Mouse (Mus musculus): Measurements from ENCODE around the gene Zfp146. TPM values are rescaled to one million over a fixed set of nuclear protein-coding genes. Genes with fewer than 3 reads are reported as not detected.
"Not testable (repeated sequence)": the region's sequence is repeated elsewhere in the genome, so short reads cannot be mapped to it uniquely, and the experiment has no call there.

The Zfp146 gene
- polyA plus RNA-seq, 1 experiment from 2014 or later, result 10.5 TPM

- Histone ChIP-seq H3K36me3 (peaks cover 18% of the 10 kb centered on the region), H3K4me2 (peak overlapping the region; percentile 83), H3K4me3 (peak overlapping the region; percentile 79), H3K4me1 (replicated peaks) (peaks cover 11% of the 10 kb centered on the region), H3K27ac (ENCODE audit: poor library complexity, severe bottlenecking) (peak overlapping the region; percentile 63), H3K27me3 (replicated peaks) (no peaks in the 10 kb centered on the region), H3K9me3 (replicated peaks) (0 out of 2 replicates have a peak, but pooled peaks cover 6% of the 10 kb centered on the region), H3K9ac (peak overlapping the region; percentile 73)
- no peak; the same call in 1 of the 2 replicates for ATAC-seq (ENCODE audit: insufficient number of reproducible peaks, low FRiP score)
- 7% methylated on average over 15 of the region's 15 CpGs for WGBS
These were observed 47.4 kb downstream of the Zfp146 start for GRCm38 (mm10) chr7:30122188-30122530.

DNA sequence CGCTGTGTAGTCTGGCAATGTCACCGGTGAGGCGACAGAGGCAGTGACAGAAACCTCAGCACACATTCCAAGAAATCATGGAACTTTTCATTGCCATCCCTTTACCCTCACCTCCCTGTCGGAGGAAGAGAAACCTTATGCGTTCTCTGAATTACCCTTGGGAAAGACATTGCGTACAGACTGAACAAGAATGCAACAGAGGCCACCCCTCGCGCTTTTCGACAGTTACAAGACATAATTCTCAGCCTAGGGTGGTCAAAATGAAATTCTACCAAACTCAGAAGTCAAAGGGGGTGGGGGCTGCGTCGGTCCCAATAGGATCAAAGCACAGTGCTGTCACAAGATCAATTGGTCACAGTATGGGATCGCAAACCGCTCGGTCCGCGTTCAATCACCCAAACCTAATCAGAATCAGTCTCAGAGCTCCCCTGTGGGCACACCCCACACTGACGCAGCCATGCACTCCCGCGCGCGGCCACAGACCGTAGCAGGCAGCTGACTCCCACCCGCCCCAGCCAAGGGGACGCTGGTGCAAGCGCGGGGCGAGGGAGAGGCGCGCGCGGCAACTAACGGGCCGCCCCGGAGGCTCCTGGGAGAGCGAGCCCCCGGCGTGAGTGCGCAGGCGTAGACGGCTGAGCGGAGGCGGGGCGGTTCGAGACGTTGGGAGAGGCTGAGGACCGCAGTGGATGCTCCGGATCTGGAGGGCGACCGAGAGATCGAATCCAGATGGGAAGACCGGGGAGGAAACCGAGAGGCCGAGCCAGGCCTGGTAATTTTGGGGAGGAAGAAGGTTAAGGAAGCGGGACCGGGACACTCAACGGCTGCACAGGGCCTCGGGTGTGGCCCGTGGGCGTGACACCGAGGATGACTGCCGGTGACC is 48.0 kb downstream of the Zfp146 start, which contains the start of gene Zfp382:
Zfp382 (plus strand) TSS at position 635 of the 880 bp plus-strand sequence.
- peak within 1 kb of the TSS; percentile 83 for H3K4me2 ChIP-seq
- no peaks in the 10 kb centered on the region for H3K27me3 ChIP-seq (replicated peaks)
- peak within 1 kb of the TSS; percentile 79 for H3K4me3 ChIP-seq
- ATAC-seq (ENCODE audit: insufficient number of reproducible peaks, low FRiP score), result peak; percentile 96
- H3K36me3 ChIP-seq, result peaks cover 12% of the 10 kb centered on the region
- peaks cover 11% of the 10 kb centered on the region for H3K4me1 ChIP-seq (replicated peaks)
- H3K27ac ChIP-seq (ENCODE audit: poor library complexity, severe bottlenecking), result peak within 1 kb of the TSS; percentile 63
- peaks cover 4% of the 10 kb centered on the region; the same call in 1 of the 2 replicates for H3K9me3 ChIP-seq (replicated peaks)
- under 1% methylated on average over 61 of the region's 61 CpGs for WGBS
- H3K9ac ChIP-seq, result peak within 1 kb of the TSS; percentile 73

- H3K9ac ChIP-seq; H3K4me2 ChIP-seq; ATAC-seq (ENCODE audit: insufficient number of reproducible peaks, low FRiP score); H3K36me3 ChIP-seq; H3K4me1 ChIP-seq (replicated peaks); H3K27me3 ChIP-seq (replicated peaks); H3K4me3 ChIP-seq; H3K27ac ChIP-seq (ENCODE audit: poor library complexity, severe bottlenecking): not testable (repeated sequence)
- WGBS, result 93% methylated on average over 12 of the region's 12 CpGs
- H3K9me3 ChIP-seq (replicated peaks), result peaks cover 31% of the 10 kb centered on the region
These were observed 51.6 kb downstream of the Zfp146 start for GRCm38 (mm10) chr7:30117935-30118334.

DNA sequence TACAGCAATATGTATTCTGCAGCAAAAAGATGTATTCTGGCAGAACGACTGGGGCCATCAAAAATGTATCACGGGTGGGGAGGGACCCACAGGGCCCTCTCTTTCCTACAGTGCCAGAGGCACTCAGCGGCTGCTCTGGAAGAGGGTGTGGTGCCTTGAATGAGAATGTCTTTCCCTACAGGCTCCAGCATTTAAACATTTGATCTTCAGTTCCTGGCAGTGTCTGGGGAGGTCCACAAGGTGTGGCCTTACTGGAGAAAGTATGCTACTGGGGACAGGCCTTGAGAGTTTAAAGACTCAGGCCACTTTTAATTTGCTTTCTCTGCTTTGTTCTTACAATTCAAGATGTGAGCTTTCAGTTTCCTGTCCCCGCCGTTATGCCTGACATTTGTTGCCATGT is 53.5 kb downstream of the Zfp146 start:
- Histone ChIP-seq H3K27me3 (replicated peaks) (no peaks in the 10 kb centered on the region), H3K9me3 (replicated peaks) (peaks cover 31% of the 10 kb centered on the region), H3K4me2 (no peak overlapping the region), H3K27ac (ENCODE audit: poor library complexity, severe bottlenecking) (no peak overlapping the region), H3K4me1 (replicated peaks) (peaks cover 10% of the 10 kb centered on the region; the same call in 1 of the 2 replicates), H3K4me3 (no peak overlapping the region), H3K36me3 (peaks cover 3% of the 10 kb centered on the region; the same call in 1 of the 2 replicates), H3K9ac (no peak overlapping the region)
- no peak for ATAC-seq (ENCODE audit: insufficient number of reproducible peaks, low FRiP score)
- WGBS, result 90% methylated on average over 5 of the region's 5 CpGs

Other genes starting within 250 kb of the Zfp146 start
- gene Zfp74, start 215.7 kb downstream of the Zfp146 start, polyA plus RNA-seq (2016; fragmentation: Nextera tagmentation; extraction: Ambion mirVana), result 8.4 and 9.9 TPM in 2 replicates
- gene Zfp568, start 185.8 kb downstream of the Zfp146 start, polyA plus RNA-seq (2016; fragmentation: Nextera tagmentation; extraction: Ambion mirVana), result 35.4 and 36.7 TPM in 2 replicates
- gene Zfp14, start 118.4 kb downstream of the Zfp146 start, polyA plus RNA-seq (2016; fragmentation: Nextera tagmentation; extraction: Ambion mirVana), result 3.1 and 3.4 TPM in 2 replicates
- gene Zfp82, start 96.8 kb downstream of the Zfp146 start, polyA plus RNA-seq (2016; fragmentation: Nextera tagmentation; extraction: Ambion mirVana), result 2.5 and 2.9 TPM in 2 replicates
- gene Gm26920, start 79.3 kb downstream of the Zfp146 start, polyA plus RNA-seq (2016; fragmentation: Nextera tagmentation; extraction: Ambion mirVana), result 1.5 and 1.7 TPM in 2 replicates
- gene Zfp566, start 79.2 kb downstream of the Zfp146 start, polyA plus RNA-seq (2016; fragmentation: Nextera tagmentation; extraction: Ambion mirVana), result 5.8 and 6.1 TPM in 2 replicates
- 90.8 and 93.5 TPM in 2 replicates for gene Zfp260, start 75.0 kb downstream of the Zfp146 start, polyA plus RNA-seq (2016; fragmentation: Nextera tagmentation; extraction: Ambion mirVana)
- gene Zfp382, start 47.8 kb downstream of the Zfp146 start, polyA plus RNA-seq (2016; fragmentation: Nextera tagmentation; extraction: Ambion mirVana), result 11.6 TPM in 2 replicates
- gene Cox7a1, start 14.4 kb upstream of the Zfp146 start, polyA plus RNA-seq (2016; fragmentation: Nextera tagmentation; extraction: Ambion mirVana), result 300 and 306 TPM in 2 replicates
- gene Capns1, start 29.1 kb upstream of the Zfp146 start, polyA plus RNA-seq (2016; fragmentation: Nextera tagmentation; extraction: Ambion mirVana), result 77.0 and 83.4 TPM in 2 replicates
- 101 and 105 TPM in 2 replicates for gene Polr2i, start 62.2 kb upstream of the Zfp146 start, polyA plus RNA-seq (2016; fragmentation: Nextera tagmentation; extraction: Ambion mirVana)
- 155 and 162 TPM in 2 replicates for gene Tbcb, start 62.5 kb upstream of the Zfp146 start, polyA plus RNA-seq (2016; fragmentation: Nextera tagmentation; extraction: Ambion mirVana)
- gene Ovol3, start 66.0 kb upstream of the Zfp146 start, polyA plus RNA-seq (2016; fragmentation: Nextera tagmentation; extraction: Ambion mirVana), result not detected in 2 replicates
- gene Thap8, start 110.3 kb upstream of the Zfp146 start, polyA plus RNA-seq (2016; fragmentation: Nextera tagmentation; extraction: Ambion mirVana), result 0.27 and 0.32 TPM in 2 replicates
- gene Wdr62, start 110.7 kb upstream of the Zfp146 start, polyA plus RNA-seq (2016; fragmentation: Nextera tagmentation; extraction: Ambion mirVana), result 9.3 and 9.9 TPM in 2 replicates
- 17.2 and 20.2 TPM in 2 replicates for gene Clip3, start 122.0 kb upstream of the Zfp146 start, polyA plus RNA-seq (2016; fragmentation: Nextera tagmentation; extraction: Ambion mirVana)
- gene Alkbh6, start 139.0 kb upstream of the Zfp146 start, polyA plus RNA-seq (2016; fragmentation: Nextera tagmentation; extraction: Ambion mirVana), result 56.8 and 59.0 TPM in 2 replicates
- gene Syne4, start 145.1 kb upstream of the Zfp146 start, polyA plus RNA-seq (2016; fragmentation: Nextera tagmentation; extraction: Ambion mirVana), result 18.4 and 19.5 TPM in 2 replicates
- 1.7 and 2.9 TPM in 2 replicates for gene E130208F15Rik, start 152.0 kb upstream of the Zfp146 start, polyA plus RNA-seq (2016; fragmentation: Nextera tagmentation; extraction: Ambion mirVana)
- 16.7 and 17.0 TPM in 2 replicates for gene Sdhaf1, start 154.1 kb upstream of the Zfp146 start, polyA plus RNA-seq (2016; fragmentation: Nextera tagmentation; extraction: Ambion mirVana)
- gene Lrfn3, start 193.0 kb upstream of the Zfp146 start, polyA plus RNA-seq (2016; fragmentation: Nextera tagmentation; extraction: Ambion mirVana), result 2.3 and 2.8 TPM in 2 replicates
- 9.5 and 9.8 TPM in 2 replicates for gene Tyrobp, start 244.0 kb upstream of the Zfp146 start, polyA plus RNA-seq (2016; fragmentation: Nextera tagmentation; extraction: Ambion mirVana)